Mouse (Mus musculus) layer of hippocampus, adult 9-10 months (tissue): Measurements from ENCODE around the gene Gm11549.

Experiments
- DNase-seq: peaks from one replicate; pipeline ENCODE4 v3.0.0; 2022; ENCODE audit warnings: low spot score

Gm11549 gene

DNA sequence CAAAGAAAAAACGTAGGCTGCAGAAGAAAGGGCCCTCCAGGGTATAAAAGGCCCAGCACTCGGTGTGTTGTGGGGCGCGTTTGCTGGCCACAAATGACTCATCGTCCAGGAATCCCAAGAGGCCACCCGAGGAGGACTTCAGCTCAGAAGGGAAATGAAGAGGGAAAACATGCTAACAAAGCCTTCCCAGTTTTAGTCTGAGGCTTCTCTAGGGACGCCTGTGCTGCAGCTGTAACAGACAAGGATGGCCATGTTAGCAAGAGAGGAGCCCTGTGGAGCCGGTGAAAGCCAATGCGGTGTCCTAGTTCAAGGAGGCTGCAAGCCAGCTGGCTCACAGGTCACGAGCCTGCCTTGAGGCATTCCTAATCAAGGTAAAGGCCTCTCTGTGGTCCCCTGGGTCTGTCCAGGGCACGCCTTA, 39.8 kb downstream of the Gm11549 start:
- no peak for DNase-seq

DNA sequence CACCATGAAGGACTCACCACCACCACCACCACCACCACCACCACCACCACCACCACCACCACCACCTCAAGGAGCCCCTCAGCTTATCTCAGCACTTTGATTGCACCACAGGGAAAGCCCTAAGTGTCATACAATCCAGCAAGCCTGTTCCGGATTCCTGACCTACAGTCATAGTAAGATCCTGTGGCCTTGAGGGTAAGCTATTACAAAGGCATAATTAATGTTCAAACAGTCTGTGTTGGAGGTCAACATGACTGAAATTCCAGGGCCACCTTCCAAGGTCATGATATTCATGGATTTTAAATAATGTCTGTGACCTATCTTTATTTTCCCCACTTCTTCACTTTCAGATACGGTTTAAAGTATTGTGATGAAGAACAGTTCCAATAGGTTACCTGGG, 41.1 kb downstream of the Gm11549 start:
- no peak for DNase-seq

DNA sequence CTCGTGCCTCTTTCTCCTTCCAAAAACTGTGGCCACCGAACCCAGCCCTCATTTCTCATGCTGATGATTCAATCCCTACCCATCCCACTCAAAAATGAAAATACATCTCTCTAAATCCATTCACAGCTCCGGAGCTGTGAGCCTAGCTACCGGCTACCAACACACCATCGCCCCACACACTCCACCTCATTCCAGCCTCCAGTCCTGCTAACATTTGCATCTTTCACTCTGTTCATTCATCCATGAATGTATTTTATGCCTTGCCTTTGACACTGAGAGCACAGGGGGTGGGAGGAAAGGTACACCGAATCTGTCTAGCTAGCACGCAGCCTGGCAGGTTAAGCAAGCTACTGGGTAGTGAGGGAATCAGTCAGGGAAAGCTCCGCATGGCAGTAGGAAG, 42.8 kb downstream of the Gm11549 start:
- DNase-seq = no peak

DNA sequence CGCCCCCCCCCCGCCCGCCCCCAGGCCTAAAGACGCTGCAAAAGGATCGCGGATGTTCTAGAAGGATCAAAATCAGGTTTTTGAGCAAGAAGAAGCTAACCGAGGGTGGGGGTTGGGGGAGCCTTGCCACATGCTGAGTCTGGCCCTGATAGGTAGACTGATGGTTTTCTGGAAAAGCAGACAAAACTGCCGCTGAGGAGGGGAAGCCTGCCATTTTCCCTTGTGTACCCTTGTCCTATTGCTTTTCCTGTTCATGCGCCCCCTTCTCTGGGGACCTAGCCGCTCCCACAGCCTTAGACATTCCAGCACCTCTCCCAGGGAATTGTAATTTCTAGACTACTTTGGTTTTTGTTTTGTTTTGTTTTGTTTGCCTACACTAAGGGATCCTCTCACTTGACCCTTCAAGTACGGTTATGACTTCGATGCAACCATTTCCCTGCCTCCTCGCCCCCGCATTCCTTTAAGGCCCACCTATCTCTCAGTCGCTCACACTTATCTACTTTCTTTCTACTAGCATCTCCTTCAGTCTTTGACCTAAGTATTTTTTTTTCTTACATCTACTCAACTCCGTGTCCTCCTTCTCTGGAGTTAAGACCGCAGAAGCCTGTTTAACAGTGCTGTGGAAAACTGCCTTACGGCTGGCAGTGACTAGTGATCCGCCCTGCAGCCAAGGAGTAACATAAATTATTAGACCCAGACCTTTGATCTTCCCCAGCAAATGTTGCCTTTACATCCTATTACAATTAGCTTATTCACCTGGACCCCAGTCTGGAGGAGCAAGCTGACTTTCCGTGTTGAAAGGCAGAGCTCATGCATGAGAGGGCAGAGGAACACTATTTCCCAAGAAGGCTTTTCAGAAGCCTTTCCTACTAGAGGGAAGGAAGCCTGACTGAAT, 45.1 kb downstream of the Gm11549 start:
- no peak for DNase-seq

DNA sequence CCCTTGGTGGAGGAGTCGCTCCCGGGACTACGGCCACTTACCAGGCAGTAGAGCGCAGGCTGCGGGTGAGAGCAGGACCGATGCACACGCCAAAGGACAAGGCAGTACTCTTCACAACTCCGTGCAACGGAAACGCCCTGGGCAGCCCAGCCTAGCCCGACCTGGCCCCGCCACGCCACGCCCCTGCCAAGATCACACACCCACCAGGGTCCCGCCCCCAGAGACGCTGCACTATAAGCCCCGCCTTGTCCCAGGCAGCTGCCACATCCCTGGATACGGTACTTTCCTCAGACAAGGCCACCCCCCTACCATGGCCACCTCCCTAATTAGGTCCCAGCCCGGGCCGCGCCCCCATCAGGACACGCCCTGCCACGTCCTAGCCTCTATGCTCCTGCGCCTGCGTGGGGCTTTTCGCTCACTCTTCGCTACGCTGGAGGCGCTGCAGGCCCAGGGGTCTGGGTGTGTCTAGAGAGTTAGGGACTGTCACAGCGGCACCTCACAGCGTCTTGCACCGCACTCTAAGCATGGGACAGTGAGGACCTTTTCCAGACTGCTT, 46.0 kb downstream of the Gm11549 start, which contains the start of the genes Anxa5 and 1810062G17Rik:
TSS of gene Anxa5 (minus strand) at position 363 of the 556 bp plus-strand sequence.
TSS of gene 1810062G17Rik (plus strand) at position 406 of the 556 bp plus-strand sequence.
- peak; percentile 82 for DNase-seq

DNA sequence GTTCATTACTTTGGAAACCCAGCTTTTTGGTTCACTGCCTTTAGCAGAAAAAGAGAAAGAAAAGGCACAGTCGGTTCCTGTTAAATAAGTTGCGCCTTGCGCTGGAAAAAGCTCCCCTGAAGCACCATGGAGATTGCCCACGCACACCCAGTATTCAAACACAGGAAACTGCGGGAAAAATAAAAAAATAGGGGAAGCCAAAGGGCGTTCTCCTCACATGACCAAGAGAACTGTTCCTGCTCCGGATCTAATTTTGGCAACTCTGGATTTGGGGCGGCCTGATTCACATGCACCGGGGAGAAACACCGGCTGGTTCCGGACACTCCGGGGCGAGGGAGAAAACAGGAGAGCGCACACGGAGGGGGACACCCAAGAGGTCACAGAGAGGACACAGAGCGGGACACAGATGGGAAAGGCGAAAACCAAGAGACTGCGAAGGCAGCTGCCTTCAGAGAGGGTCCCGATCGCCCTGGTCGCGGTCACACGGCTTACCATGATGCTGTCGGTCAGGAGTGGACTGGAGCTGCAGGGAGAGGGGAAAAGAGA, 46.6 kb downstream of the Gm11549 start:
- DNase-seq = no peak

DNA sequence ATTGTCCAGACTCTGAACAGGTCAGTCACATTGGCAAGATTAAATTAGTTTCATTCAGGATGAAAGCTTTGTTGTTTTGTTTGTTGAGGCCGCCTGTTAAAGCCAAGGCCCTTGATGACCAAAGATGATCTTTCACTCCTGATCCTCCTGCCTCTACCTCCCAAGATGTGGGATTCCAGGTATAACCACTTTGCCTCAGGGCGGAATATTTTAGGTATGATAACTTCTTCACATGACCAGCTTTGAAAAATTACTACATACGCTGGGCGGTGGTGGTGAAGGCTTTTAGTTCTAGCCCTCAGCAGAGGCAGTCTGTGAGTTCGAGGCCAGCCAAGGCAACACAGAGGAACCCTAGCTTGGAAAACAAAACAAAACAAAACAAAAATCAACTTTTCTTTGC, 47.2 kb downstream of the Gm11549 start:
- DNase-seq = no peak

DNA sequence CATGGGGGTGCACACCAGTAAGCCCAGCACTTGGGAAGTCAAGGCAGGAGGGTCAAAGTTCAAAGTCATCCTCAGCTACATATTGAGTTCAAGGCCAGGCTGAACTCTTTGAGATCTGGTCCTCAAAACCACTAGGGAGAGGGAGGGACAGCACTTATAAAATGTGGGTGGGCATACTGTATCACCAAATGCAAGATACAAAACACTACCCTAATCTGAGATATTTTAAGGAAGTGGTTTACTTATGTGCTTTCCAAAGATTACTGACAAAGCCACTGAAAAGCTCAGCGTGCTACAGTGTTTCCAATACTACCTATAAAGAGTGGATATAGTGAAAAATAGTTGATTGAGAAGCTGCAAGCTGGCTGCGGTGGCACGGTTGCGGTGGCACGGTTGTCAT, 48.4 kb downstream of the Gm11549 start:
- no peak for DNase-seq

DNA sequence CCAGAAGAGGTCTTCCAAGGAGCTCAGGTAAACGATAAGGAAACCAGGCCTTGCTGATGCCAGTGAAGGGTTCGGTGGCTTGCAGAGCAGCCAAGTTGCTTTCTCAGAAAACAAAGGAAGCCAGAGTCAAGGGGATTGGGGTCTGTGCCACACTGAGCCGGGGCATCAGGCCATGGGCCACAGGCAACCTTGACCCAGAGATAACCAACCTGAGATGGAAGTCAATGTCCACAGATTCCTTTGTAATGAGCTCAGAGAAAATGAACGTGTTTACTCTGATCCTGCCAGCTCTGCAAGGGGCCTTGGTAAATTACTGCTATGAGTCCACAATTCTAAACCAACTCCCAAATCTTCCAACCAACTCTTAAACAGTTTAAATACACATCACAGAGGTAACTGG, 49.8 kb downstream of the Gm11549 start:
- no peak for DNase-seq

DNA sequence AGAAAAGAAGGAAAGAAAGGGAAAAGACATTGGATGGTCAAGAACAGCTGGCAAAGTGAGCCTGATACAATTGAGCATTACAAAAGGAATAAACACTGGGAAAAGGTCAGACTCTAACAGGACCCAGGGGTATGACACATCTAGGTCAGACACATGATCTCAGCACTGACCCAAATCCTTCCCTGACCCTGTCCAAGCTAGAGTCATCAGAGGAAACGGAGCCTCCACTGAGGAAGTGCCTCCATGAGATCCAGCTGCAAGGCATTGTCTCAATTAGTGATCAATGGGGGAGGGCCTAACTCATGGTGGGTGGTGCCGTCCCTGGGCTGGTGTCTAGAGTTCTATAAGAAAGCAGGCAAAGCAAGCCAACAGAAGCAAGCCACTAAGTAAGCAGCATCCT, 52.7 kb downstream of the Gm11549 start:
- DNase-seq = no peak

DNA sequence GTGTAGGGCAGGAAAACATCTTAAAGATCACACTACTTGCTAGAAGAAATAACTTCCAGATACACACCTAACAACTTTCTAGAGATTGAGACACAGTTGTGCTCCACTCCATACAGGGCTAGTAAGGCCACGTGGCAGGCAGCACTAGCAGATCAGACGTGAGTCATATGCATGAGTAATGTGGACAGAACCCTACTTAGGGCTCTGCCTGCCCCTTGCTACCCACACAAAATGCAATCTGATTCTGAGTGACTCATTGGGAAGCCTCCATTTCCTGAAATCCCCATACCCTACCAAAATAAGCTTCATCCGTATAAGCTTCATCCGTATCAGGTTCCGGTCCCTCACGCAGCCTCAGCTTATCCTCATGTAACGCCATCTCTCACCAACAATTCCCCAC, 54.0 kb downstream of the Gm11549 start:
- no peak for DNase-seq

DNA sequence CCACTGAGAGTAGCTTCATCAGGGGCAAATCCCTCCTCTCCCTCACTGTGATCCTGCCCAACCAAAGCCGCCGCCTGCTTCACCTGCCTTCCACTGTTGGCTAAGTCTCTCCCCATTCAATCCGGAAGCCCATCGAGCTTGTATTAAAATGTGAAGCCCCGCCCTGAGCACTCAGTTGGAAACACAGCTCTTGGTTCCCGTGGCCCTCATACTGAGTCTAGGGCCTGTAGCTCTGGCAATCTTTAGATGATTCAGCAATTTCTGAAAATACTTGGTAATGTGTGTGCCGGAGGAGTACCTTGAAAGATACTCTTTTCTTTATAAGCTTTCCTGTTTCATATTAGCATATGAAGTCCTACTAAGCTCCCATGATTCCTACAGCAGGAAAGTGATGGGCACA, 56.1 kb downstream of the Gm11549 start:
- DNase-seq = no peak
